Mouse (Mus musculus): ENCODE data around the gene Cavin1.
"Not testable (repeated sequence)": the region's sequence is repeated elsewhere in the genome, so short reads cannot be mapped to it uniquely, and the experiment has no call there.

Gene Cavin1

DNA sequence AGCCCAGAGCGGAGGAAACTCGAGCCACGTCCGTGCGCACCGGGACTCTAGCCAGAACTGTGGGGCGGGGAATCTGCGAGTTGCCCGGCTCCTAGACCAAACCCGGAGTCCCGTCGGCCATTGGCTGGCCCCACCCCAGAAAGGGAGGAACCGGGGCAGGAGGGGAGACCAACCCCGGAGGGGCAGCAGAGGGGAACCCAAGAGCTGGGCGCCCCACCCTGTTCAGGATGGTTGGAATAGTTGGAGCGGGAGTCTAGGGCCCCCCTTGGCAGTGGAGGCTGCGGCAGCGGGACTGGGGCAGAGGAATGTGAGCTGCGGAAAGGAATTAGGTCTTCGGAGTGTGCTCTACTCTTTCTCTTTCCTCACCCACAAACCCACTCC lies at the start of gene Cavin1:
Gene Cavin1, minus strand, starts transcription at position 331 of the 381 bp plus-strand sequence.
- peaks cover 84% of the 10 kb centered on the region for H3K27me3 ChIP-seq (ENCODE audit: insufficient read depth, low read length)
- H3K9me3 ChIP-seq (ENCODE audit: low read length) = no peaks in the 10 kb centered on the region
- H3K4me3 ChIP-seq (replicated peaks; ENCODE audit: low read length) = peak within 1 kb of the TSS; percentile 83
- TF ChIP-seq CTCF (conservative IDR thresholded peaks at IDR 0.05; ENCODE audit: low read length) = no peak
- no peak for TF ChIP-seq POU5F1 (IDR thresholded peaks at IDR 0.05; ENCODE audit: borderline replicate concordance, low read length)
- TF ChIP-seq NANOG (IDR thresholded peaks at IDR 0.05; ENCODE audit: borderline replicate concordance, low read length) = no peak
- H3K4me1 ChIP-seq (replicated peaks; ENCODE audit: low read depth, low read length) = peaks cover 34% of the 10 kb centered on the region
- H3K36me3 ChIP-seq (ENCODE audit: insufficient read depth, low read length) = no peaks in the 10 kb centered on the region

DNA sequence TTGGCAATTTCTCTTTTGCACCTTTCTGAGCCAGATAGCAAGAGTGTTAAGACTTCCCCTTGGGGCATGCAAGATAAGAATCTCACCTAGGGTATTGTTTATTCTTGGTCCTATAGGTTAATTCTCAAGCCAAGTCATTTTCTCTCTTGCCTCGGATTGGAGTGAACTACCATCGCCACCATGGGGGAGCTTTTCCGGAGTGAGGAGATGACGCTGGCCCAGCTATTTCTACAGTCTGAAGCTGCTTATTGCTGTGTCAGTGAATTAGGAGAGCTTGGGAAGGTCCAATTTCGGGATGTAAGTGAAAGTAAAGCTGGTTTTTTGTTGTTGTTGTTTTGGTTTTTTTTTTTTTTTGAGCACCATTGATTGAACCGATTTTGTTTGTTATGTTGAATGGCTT lies 41.0 kb upstream of the Cavin1 start:
- TF ChIP-seq POU5F1 (IDR thresholded peaks at IDR 0.05; ENCODE audit: borderline replicate concordance, low read length) (no peak), CTCF (conservative IDR thresholded peaks at IDR 0.05; ENCODE audit: low read length) (no peak), NANOG (IDR thresholded peaks at IDR 0.05; ENCODE audit: borderline replicate concordance, low read length) (no peak)
- peaks cover 23% of the 10 kb centered on the region for H3K4me1 ChIP-seq (replicated peaks; ENCODE audit: low read depth, low read length)
- H3K36me3 ChIP-seq (ENCODE audit: insufficient read depth, low read length) = peaks cover 11% of the 10 kb centered on the region
- peaks cover 8% of the 10 kb centered on the region for H3K27me3 ChIP-seq (ENCODE audit: insufficient read depth, low read length)
- no peaks in the 10 kb centered on the region for H3K9me3 ChIP-seq (ENCODE audit: low read length)
- H3K4me3 ChIP-seq (replicated peaks; ENCODE audit: low read length) = no peak overlapping the region

DNA sequence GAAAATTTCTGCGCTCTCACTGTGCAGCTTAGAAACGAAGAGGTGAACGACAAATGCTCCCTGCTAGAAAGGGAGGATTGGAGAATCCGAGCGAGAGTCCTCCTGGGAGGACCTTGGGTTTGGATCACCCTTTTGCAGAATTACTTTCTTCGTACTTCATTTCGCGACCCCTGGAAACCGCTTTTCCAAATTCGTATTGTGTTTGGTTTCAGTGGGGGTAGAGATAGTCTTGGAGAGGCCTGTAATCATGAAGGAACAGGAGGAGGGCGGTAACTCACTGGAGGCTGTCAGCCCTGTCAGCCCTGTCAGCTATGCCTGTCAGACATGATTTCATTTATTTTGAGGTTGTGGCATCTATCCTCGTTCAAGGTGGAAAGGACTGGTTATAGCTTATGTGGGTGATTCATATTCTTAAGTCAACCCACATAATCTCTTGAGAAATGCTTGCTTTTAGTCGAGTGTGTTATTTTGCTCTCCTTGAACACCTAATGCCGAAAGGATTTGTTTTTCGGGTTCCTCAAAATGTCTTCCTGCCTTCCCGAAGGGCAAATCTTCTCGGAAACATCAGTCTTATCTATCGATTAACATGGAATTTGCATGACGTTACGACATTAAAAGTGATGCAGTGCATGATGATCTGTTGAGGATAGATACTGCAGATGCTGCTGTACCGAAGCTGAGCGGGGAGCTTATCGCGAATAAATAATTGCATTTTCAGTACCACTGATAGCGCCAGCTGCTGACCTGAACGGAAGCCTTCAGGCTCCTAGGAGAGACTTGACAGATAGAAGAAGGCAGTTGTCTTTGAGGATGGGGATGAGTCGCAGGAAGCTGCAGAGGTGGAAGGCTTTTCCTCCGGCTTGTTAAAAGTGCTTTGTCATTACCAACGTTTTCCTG lies 39.4 kb upstream of the Cavin1 start:
- Histone ChIP-seq H3K4me1 (replicated peaks; ENCODE audit: low read depth, low read length) (peaks cover 23% of the 10 kb centered on the region), H3K4me3 (replicated peaks; ENCODE audit: low read length) (peak overlapping the region; percentile 90), H3K27me3 (ENCODE audit: insufficient read depth, low read length) (peaks cover 11% of the 10 kb centered on the region), H3K9me3 (ENCODE audit: low read length) (no peaks in the 10 kb centered on the region), H3K36me3 (ENCODE audit: insufficient read depth, low read length) (peaks cover 11% of the 10 kb centered on the region)
- no peak for TF ChIP-seq NANOG (IDR thresholded peaks at IDR 0.05; ENCODE audit: borderline replicate concordance, low read length)
- no peak for TF ChIP-seq POU5F1 (IDR thresholded peaks at IDR 0.05; ENCODE audit: borderline replicate concordance, low read length)
- no peak for TF ChIP-seq CTCF (conservative IDR thresholded peaks at IDR 0.05; ENCODE audit: low read length)

DNA sequence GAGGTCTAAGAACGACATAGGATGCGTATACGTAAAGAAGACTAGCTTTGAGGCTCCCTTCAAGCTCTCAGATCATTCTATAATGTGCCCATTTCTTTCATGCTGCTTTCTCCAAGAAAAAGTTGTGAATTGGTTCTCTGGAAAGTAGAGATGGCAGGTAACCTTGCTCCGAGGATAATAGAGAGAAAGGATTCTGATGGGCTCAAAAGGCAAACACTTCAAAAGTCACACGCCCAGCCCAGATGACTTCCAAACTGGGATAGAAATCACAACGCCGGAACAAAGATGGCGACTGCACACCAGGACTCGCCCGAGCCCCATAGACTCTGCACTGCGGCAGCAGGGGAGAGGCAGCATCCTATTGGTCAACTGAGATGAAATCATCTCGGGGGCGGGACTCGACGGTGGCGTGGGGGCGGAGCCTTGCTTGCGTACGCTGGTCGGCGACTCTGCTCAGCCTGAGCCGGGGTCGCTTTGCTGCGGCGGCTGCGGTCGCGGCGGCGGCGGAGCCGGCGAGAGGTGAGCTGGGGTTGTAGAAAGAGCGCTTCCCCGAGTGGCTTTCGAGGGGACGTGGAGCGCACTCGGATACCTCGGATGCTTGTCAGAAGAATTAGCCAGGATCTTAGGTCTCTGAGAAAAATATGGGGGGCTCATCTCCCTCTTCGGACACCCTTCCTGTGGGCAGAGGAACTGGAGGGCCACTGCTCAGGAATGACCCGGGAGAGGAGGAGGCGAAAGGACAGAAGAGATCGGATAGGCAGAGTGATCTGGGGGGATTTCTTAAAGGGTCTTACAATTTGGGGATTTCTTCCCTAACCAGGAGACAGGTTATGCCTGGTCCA lies 38.6 kb upstream of the Cavin1 start, which contains the start of gene Atp6v0a1:
Gene Atp6v0a1, plus strand, starts transcription at position 407 of the 842 bp plus-strand sequence.
- H3K4me3 ChIP-seq (replicated peaks; ENCODE audit: low read length) = peak within 1 kb of the TSS; percentile 90
- H3K9me3 ChIP-seq (ENCODE audit: low read length) = no peaks in the 10 kb centered on the region
- H3K4me1 ChIP-seq (replicated peaks; ENCODE audit: low read depth, low read length) = peaks cover 23% of the 10 kb centered on the region
- H3K36me3 ChIP-seq (ENCODE audit: insufficient read depth, low read length) = peaks cover 11% of the 10 kb centered on the region
- H3K27me3 ChIP-seq (ENCODE audit: insufficient read depth, low read length) = peaks cover 14% of the 10 kb centered on the region
- TF ChIP-seq CTCF (conservative IDR thresholded peaks at IDR 0.05; ENCODE audit: low read length) (no peak), POU5F1 (IDR thresholded peaks at IDR 0.05; ENCODE audit: borderline replicate concordance, low read length) (no peak), NANOG (IDR thresholded peaks at IDR 0.05; ENCODE audit: borderline replicate concordance, low read length) (no peak)

DNA sequence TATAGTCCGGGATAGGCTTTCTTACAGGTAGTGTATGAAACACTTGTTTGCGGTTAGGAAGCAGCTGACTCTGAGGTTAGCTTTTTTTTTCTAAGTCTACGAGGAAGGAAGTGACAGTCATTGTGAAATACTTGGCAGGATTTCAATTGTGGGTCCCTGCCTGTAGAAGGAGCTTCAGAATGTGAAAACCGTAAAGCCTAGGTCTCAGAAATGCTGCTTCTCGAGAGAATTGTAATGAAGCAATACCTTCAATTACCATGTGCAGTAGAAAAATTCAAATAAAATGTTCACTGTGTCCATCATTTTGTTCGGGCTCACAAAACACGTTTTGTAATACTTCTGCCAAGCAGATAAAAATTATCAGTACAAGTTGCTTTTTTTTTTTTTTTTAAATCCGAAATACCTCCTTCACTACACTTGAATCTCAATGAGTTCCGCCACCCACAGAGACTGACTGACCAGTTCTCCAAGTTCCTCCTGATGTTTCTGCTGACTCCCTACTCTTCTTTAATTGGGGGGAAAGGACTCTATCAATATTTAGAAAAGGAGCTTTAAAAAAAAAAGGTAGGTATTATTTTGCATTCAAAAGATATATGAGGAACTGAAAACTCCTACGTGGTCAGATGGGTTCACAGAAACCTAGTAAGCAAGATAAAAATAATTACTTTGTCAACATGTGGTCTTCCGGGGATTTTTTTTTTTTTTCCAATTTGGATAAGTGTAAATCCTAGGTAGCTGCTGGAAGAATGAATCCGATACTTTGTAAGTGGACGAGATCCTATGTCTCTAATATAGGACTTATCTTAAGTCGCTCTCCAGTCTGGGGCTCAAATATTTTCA lies 37.7 kb upstream of the Cavin1 start:
- no peak for TF ChIP-seq POU5F1 (IDR thresholded peaks at IDR 0.05; ENCODE audit: borderline replicate concordance, low read length)
- TF ChIP-seq CTCF (conservative IDR thresholded peaks at IDR 0.05; ENCODE audit: low read length) = no peak
- H3K36me3 ChIP-seq (ENCODE audit: insufficient read depth, low read length) = peaks cover 4% of the 10 kb centered on the region
- H3K27me3 ChIP-seq (ENCODE audit: insufficient read depth, low read length) = peaks cover 14% of the 10 kb centered on the region
- peak overlapping the region; percentile 90 for H3K4me3 ChIP-seq (replicated peaks; ENCODE audit: low read length)
- H3K9me3 ChIP-seq (ENCODE audit: low read length) = no peaks in the 10 kb centered on the region
- peaks cover 23% of the 10 kb centered on the region for H3K4me1 ChIP-seq (replicated peaks; ENCODE audit: low read depth, low read length)

DNA sequence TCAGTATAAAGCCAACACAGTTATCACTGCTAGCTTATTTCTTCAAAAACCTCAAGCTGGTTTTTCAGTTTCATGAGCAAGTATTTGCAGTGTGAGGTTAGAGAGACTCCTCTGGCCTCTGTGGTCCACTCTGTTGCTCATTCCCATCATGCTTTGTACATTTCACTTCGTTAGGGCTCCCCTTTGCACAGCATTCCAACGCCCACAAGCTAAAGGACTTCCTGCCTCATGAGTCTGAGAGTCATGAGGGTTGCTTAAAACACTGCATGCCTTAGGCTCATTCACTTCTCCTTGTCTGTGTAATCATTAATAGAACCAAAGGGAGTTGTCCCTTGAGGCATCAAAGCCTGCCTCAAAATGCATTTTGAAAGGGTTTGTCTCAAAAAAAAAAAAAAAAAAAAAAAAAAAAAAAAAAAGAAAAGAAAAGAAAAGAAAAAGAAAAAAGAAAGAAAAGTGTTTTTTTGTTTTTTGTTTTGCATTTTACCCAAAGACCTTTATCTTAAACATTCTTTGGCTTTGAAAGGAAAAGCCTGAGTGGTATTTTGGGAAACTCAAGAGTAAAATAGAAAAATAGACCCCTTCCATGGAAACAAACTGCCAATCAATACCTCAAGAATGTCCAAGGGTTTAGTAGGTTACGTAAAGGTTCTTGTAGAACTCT lies 32.5 kb upstream of the Cavin1 start:
- Histone ChIP-seq H3K9me3 (ENCODE audit: low read length) (no peaks in the 10 kb centered on the region), H3K4me1 (replicated peaks; ENCODE audit: low read depth, low read length) (peaks cover 39% of the 10 kb centered on the region), H3K4me3 (replicated peaks; ENCODE audit: low read length) (no peak overlapping the region), H3K27me3 (ENCODE audit: insufficient read depth, low read length) (peaks cover 21% of the 10 kb centered on the region), H3K36me3 (ENCODE audit: insufficient read depth, low read length) (no peaks in the 10 kb centered on the region)
- TF ChIP-seq NANOG (IDR thresholded peaks at IDR 0.05; ENCODE audit: borderline replicate concordance, low read length) (no peak), CTCF (conservative IDR thresholded peaks at IDR 0.05; ENCODE audit: low read length) (no peak), POU5F1 (IDR thresholded peaks at IDR 0.05; ENCODE audit: borderline replicate concordance, low read length) (no peak)

DNA sequence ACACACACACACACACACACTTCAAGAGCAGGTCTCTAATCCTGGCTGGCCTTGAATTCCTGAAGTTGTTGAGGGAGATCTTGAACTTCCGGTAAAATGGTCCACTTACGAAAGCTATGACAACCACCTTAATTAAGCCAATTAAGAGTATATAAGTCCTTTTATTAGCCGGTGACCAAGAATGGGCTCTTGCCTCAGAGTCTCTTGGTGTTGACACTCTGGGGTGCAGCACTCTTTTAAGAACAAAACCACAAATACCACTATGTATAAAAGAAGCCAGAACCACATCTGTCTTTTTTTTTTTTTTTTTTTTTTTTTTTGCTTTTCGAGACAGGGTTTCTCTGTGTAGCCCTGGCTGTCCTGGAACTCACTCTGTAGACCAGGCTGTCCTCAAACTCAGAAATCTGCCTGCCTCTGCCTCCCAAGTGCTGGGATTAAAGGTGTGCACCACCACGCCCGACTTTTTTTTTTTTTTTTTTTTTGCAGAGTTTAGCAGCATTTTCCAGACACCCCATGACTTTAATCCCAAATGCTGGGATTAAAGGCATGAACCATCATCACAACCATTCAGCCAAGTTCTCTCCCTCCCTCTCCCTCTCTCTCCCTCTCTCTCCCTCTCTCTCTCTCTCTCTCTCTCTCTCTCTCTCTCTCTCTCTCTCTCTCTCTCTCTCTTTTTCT lies 31.3 kb upstream of the Cavin1 start:
- H3K36me3 ChIP-seq (ENCODE audit: insufficient read depth, low read length); H3K4me3 ChIP-seq (replicated peaks; ENCODE audit: low read length); H3K9me3 ChIP-seq (ENCODE audit: low read length): not testable (repeated sequence)
- H3K27me3 ChIP-seq (ENCODE audit: insufficient read depth, low read length) = peaks cover 21% of the 10 kb centered on the region
- peaks cover 46% of the 10 kb centered on the region for H3K4me1 ChIP-seq (replicated peaks; ENCODE audit: low read depth, low read length)

All from E14TG2a.4 (cell line).